Mouse (Mus musculus) lung, embryonic 16.5 days (tissue): ENCODE results near the gene Tle3. TPM values are rescaled to one million over a fixed set of nuclear protein-coding genes. Genes with fewer than 3 reads are reported as not detected.

Experiments
- ATAC-seq: fragments of 200-750 bp; cut with Nextera tagmentation; 2 replicates; pipeline ENCODE4 v1.8.0; 2017; ENCODE audit warnings: low read depth, mild to moderate bottlenecking, moderate library complexity
- H3K27ac ChIP-seq: fragments of 300-500 bp; sonication (generic); 2 replicates; pipeline ENCODE4 v1.5.1; 2014; ENCODE audit warnings: mild to moderate bottlenecking, control low read depth, low read length
- H3K27me3 ChIP-seq: fragments of 300-500 bp; sonication (generic); 2 replicates; pipeline ENCODE4 v1.6.1; 2014; ENCODE audit warnings: low read depth, low read length, mixed read lengths; ENCODE audit not compliant: control insufficient read depth, insufficient read depth
- H3K36me3 ChIP-seq: fragments of 300-500 bp; sonication (generic); 2 replicates; pipeline ENCODE4 v1.6.1; 2014; ENCODE audit warnings: low read length; ENCODE audit not compliant: control insufficient read depth, insufficient read depth
- H3K4me1 ChIP-seq: fragments of 300-500 bp; sonication (generic); replicated peaks from 2 replicates; pipeline ENCODE4 v1.6.1; 2014; ENCODE audit warnings: low read length, mixed read lengths; ENCODE audit not compliant: control insufficient read depth, insufficient read depth
- H3K4me2 ChIP-seq: fragments of 300-500 bp; sonication (generic); 2 replicates; pipeline ENCODE4 v1.6.1; 2014; ENCODE audit warnings: low read depth, low read length, control low read depth
- H3K4me3 ChIP-seq: fragments of 300-500 bp; sonication (generic); 2 replicates; pipeline ENCODE4 v1.5.1; 2014; ENCODE audit warnings: mild to moderate bottlenecking, low read length, control low read depth
- H3K9ac ChIP-seq: fragments of 300-500 bp; sonication (generic); 2 replicates; pipeline ENCODE4 v1.6.1; 2014; ENCODE audit warnings: low read length, control low read depth
- H3K9me3 ChIP-seq: fragments of 300-500 bp; sonication (generic); 2 replicates; pipeline ENCODE4 v1.6.1; 2016; ENCODE audit warnings: low read length; ENCODE audit not compliant: control insufficient read depth
- WGBS: fragments of 180-500 bp; shearing (Covaris S2); extraction: QIAGEN DNeasy Blood & Tissue Kit; methylation state at CpG from one replicate; pipeline ENCODE4 v1.1.7; 2014; 5-methylcytosine and 5-hydroxymethylcytosine counted together
- polyA plus RNA-seq: library from polyadenylated mRNA; unstranded; fragments of >200 nt; fragmentation: Nextera tagmentation; extraction: Ambion mirVana; gene quantifications from 2 replicates; pipeline ENCODE4 v1.2.1, GENCODE M21; 2015

Tle3 gene
- polyA plus RNA-seq, 1 experiment from 2014 or later = 23.4 TPM

DNA sequence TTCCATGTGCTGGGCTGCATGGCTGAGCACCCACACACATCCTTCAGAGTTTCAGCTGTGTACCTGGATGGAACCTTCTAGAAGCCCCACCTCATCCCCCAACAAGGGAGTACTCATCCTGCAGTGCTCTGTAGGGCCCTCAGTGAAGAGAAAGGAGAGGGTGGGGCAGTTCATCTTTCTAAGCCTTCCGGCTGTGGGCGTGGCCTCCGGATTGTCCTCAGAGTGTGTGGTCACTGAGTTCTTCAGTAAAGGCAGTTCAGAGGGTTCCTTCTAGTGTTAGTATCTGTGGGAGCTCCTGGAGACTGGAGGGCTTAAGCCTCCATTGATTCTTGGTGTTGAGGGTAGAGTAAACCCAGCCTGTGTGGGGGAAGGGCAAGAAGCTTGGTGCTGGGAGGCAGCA lies 22.9 kb downstream of the Tle3 start:
- H3K27ac ChIP-seq = no peak overlapping the region
- no peak for ATAC-seq
- WGBS = 90% methylated on average over 3 of the region's 3 CpGs
- no peaks in the 10 kb centered on the region for H3K27me3 ChIP-seq
- no peaks in the 10 kb centered on the region for H3K9me3 ChIP-seq
- H3K4me3 ChIP-seq = no peak overlapping the region
- no peak overlapping the region for H3K4me2 ChIP-seq
- peaks cover 35% of the 10 kb centered on the region for H3K36me3 ChIP-seq
- H3K9ac ChIP-seq = no peak overlapping the region
- peaks cover 28% of the 10 kb centered on the region for H3K4me1 ChIP-seq

DNA sequence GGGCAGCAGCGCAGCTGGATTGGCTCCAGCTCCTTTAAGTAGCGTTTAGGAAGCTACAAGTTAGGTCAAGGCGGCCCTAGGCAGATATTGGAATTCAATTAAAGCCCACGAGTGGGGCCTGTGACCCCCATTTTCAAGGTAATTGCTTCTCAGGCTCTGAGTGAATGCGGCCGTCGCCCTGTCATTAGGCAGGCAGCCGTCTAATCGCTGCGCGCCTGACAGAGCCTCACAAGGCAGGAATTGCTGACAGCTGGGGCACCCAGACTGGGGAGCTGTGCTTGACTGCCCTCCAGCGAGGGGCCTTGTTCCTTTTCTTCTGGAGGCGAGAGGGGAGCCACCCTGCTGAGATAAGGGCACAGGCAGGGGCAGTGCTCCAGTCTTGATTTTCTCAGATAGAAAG lies 24.3 kb downstream of the Tle3 start:
- H3K9ac ChIP-seq = no peak overlapping the region
- no peak overlapping the region for H3K4me3 ChIP-seq
- no peak overlapping the region; the same call in 1 of the 2 replicates for H3K27ac ChIP-seq
- peaks cover 35% of the 10 kb centered on the region for H3K36me3 ChIP-seq
- H3K27me3 ChIP-seq = no peaks in the 10 kb centered on the region
- 54% methylated on average over 13 of the region's 13 CpGs for WGBS
- H3K4me2 ChIP-seq = no peak overlapping the region
- H3K4me1 ChIP-seq = peaks cover 29% of the 10 kb centered on the region
- H3K9me3 ChIP-seq = no peaks in the 10 kb centered on the region
- peak; percentile 39; the same call in 1 of the 2 replicates for ATAC-seq

DNA sequence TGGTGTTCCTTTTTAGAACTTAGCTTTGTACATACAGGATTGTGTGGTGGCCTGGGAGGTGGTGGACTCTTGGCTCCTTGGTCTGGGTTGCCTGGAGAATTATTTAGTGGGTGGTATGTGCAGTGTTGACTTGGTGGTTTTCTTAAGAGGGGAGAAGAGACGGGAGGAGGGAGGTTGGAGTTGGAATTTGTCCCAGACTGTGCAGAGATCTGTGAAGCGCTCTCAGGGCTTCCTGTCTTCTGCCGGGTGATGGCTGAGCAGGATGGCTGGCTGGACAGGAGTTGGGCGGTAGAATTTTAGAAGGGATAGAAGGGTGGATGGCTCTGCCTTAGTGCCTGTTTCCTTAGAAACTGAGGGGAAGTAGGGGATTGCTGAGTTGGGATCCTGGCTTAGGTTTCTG lies 25.0 kb downstream of the Tle3 start:
- no peak overlapping the region for H3K9ac ChIP-seq
- WGBS = 23% methylated on average over 4 of the region's 4 CpGs
- H3K36me3 ChIP-seq = peaks cover 35% of the 10 kb centered on the region
- H3K27ac ChIP-seq = peak overlapping the region; percentile 31; the same call in 1 of the 2 replicates
- H3K4me2 ChIP-seq = no peak overlapping the region
- H3K9me3 ChIP-seq = no peaks in the 10 kb centered on the region
- peak; percentile 67 for ATAC-seq
- peaks cover 28% of the 10 kb centered on the region for H3K4me1 ChIP-seq
- no peaks in the 10 kb centered on the region for H3K27me3 ChIP-seq
- no peak overlapping the region for H3K4me3 ChIP-seq

DNA sequence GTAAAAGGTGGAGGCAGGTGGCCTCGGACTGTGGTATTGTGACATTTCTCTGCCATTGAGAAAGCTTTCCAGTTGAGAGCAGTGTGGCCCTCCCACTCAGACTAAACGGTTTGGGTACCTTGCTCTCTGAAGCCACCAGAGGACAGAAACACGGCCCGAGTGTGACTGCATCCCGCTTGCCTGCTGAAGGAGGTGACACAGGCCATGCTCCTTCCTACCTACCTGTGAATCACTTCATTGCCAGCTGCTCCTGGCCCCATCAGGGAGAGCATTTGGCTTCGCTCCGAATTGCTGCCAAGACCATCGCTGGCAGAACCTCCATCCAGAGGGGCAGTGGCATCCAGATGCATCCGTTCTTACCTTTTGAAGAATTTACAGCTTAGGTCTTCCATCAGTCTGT lies 26.0 kb downstream of the Tle3 start:
- ATAC-seq = no peak
- Histone ChIP-seq H3K4me1 (peaks cover 28% of the 10 kb centered on the region), H3K4me3 (no peak overlapping the region), H3K27ac (no peak overlapping the region), H3K9me3 (no peaks in the 10 kb centered on the region), H3K4me2 (no peak overlapping the region), H3K36me3 (peaks cover 33% of the 10 kb centered on the region), H3K9ac (no peak overlapping the region), H3K27me3 (no peaks in the 10 kb centered on the region)
- 90% methylated on average over 9 of the region's 9 CpGs for WGBS

DNA sequence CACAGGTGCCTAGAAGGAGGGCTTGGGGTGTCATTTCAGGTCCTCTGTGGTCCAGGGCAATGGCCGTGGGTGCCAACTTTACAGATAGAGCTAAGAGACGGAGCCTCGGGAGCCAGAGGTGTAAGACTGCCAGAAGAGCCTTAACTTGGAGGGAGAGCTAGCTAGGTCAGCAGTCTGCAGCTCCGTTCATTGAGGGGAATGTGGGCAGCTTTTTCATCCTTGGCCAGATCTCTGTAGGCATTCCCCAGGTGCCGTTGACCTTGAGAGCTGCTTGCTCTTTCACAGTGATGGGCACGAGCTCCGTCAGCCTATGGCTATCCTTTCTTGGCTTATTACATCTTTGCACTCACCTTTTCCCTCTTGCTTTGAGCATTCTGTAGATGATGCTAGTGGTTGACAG lies 28.0 kb downstream of the Tle3 start:
- no peak overlapping the region for H3K9ac ChIP-seq
- no peaks in the 10 kb centered on the region for H3K27me3 ChIP-seq
- 95% methylated on average over 7 of the region's 7 CpGs for WGBS
- no peak overlapping the region for H3K27ac ChIP-seq
- H3K4me1 ChIP-seq = peaks cover 40% of the 10 kb centered on the region
- H3K9me3 ChIP-seq = no peaks in the 10 kb centered on the region
- no peak for ATAC-seq
- H3K4me3 ChIP-seq = no peak overlapping the region
- no peak overlapping the region for H3K4me2 ChIP-seq
- peaks cover 16% of the 10 kb centered on the region for H3K36me3 ChIP-seq

DNA sequence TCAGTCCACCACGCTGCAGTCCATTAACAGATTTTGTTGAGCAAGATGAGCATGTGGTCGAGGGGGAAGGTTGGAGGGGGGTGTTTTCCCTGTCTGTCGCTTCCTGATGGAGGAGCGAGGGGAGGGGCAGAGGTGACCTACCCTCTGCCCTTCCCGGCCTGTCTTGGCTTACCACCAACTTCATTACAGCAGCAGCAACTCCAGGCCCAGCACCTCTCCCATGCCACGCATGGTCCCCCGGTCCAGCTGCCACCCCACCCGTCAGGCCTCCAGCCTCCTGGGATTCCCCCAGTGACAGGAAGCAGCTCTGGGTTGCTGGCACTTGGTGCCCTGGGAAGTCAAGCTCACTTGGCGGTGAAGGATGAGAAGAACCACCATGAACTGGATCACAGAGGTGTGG lies 29.5 kb downstream of the Tle3 start:
- no peaks in the 10 kb centered on the region for H3K27me3 ChIP-seq
- no peak; the same call in 1 of the 2 replicates for ATAC-seq
- no peak overlapping the region for H3K4me3 ChIP-seq
- H3K27ac ChIP-seq = no peak overlapping the region
- H3K9me3 ChIP-seq = no peaks in the 10 kb centered on the region
- H3K36me3 ChIP-seq = peaks cover 23% of the 10 kb centered on the region
- 44% methylated on average over 9 of the region's 9 CpGs for WGBS
- H3K4me1 ChIP-seq = peaks cover 38% of the 10 kb centered on the region
- no peak overlapping the region for H3K4me2 ChIP-seq
- no peak overlapping the region for H3K9ac ChIP-seq

DNA sequence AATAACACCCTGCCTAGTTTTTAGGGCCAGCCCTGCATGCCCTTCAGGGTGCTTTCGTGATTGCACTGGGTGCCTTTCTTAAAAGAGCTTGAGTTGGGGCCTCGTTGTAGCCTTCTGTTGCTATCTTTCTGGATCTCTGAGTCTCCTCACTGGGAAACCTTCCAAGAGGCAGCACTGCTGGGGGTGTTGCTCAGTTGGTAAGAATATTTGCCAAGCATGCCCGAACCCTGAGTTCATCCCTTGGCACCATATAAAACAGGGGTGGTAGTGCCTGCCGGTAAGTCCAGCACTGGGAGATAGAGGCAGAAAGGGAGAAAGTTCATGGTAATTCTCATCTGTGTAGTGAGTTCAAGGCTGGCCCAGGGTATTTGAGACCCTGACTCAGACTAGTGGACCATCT lies 30.1 kb downstream of the Tle3 start:
- Histone ChIP-seq H3K4me2 (no peak overlapping the region), H3K36me3 (peaks cover 28% of the 10 kb centered on the region), H3K9ac (no peak overlapping the region), H3K4me3 (no peak overlapping the region), H3K27me3 (no peaks in the 10 kb centered on the region), H3K9me3 (no peaks in the 10 kb centered on the region), H3K27ac (no peak overlapping the region), H3K4me1 (peaks cover 32% of the 10 kb centered on the region)
- WGBS = 61% methylated on average over 4 of the region's 4 CpGs
- ATAC-seq = no peak

DNA sequence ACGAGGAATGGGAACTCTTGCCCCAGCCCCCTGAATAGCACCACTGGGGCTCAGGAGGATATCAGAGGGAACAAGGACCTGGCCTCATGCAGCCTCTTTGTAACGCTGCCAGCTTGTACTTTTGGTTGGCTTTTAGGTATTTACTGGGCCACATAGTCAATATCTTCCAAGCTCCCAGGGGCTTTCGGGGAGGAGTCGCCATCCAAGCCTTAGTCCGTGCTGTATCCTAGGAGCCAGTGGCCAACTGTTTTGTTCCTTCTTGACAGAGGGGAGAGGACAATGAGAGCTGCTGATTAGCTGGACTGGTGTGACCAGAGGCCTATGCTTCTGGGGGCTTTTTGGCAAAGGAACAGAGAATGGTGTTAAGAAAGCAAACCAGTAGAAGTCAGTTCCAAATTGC lies 30.6 kb downstream of the Tle3 start:
- H3K4me2 ChIP-seq = no peak overlapping the region
- peaks cover 28% of the 10 kb centered on the region for H3K4me1 ChIP-seq
- H3K4me3 ChIP-seq = no peak overlapping the region
- no peaks in the 10 kb centered on the region for H3K9me3 ChIP-seq
- ATAC-seq = no peak
- H3K9ac ChIP-seq = no peak overlapping the region
- H3K27me3 ChIP-seq = no peaks in the 10 kb centered on the region
- peaks cover 31% of the 10 kb centered on the region for H3K36me3 ChIP-seq
- no peak overlapping the region for H3K27ac ChIP-seq
- 82% methylated on average over 5 of the region's 5 CpGs for WGBS

DNA sequence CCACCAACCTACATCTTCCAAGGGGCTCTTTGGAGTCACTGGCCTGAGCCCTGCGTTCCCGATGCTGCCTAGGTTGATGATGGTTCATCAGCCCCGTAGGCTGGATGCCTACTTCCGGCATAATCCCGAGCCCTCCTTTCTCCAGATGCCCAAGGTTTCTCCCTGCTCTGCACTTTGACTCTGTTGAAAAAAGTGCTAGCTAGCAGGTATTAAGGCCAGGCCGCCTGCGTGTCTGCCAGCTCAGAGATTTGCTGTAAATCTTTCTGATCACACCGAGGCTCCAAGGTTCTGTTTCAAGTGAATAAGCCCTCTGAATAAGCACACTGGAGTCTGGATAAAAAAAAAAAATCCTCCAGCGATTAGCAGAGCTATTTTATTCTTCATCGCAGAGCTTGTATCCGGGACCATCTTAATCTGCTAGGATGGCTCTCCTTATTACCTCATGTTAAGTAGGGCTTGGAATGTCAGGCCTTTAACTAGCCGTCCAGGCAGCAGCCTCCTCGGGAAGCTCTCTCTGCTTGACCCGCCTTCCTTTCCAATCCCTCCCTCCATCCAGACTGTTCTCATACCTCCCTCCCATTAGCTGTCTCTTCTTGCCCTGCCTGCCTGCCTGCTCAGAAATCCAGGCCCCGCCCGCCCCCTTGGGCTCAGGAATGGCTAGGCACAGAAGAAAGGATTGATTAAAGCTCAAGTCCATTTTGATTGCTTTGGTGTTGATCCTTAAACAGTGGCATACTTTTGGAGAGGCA lies 31.9 kb downstream of the Tle3 start:
- Histone ChIP-seq H3K9ac (no peak overlapping the region), H3K36me3 (peaks cover 32% of the 10 kb centered on the region), H3K4me3 (no peak overlapping the region), H3K4me2 (no peak overlapping the region), H3K27me3 (no peaks in the 10 kb centered on the region), H3K4me1 (peaks cover 28% of the 10 kb centered on the region), H3K27ac (no peak overlapping the region), H3K9me3 (no peaks in the 10 kb centered on the region)
- ATAC-seq = no peak
- 73% methylated on average over 16 of the region's 16 CpGs for WGBS
